Mouse (Mus musculus): Measurements from ENCODE around the gene Ccdc28b.

GRCm38 (mm10) chr4:129661584-129661983 is 37.8 kb upstream of the Ccdc28b start:
- TF ChIP-seq CTCF (IDR thresholded peaks at IDR 0.05) (no peak), EP300 (IDR thresholded peaks at IDR 0.05; ENCODE audit: insufficient read depth, low read depth, low read length) (no peak), POLR2A (IDR thresholded peaks at IDR 0.05; ENCODE audit: insufficient read depth, low read depth, low read length) (no peak)

Measured in heart, adult 2 months (tissue).